Mouse (Mus musculus): Measurements from ENCODE around the gene Plekhh3. TPM values are rescaled to one million over a fixed set of nuclear protein-coding genes. Genes with fewer than 3 reads are reported as not detected.

Plekhh3 gene
- total RNA-seq, 2 experiments from 2014 or later, result 20.7 to 35.3 TPM

DNA sequence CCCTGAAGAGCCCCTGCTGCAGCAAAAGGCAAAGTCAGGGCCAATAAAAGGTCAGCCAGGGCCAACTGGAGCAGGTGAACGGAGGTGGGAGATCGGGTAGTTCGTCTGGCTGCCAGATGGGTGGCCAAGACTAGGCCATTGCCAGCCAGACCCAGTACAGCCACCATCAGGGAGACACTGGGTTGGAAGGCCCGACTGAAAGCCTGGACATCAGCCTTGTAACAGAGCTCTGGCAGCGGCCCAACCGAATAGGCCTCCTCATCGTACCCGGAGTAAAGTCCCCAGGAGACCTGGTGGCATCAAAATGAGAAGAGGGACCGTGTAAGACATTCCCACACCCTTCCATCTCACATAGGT is 3.2 kb upstream of the Plekhh3 start:
- H3K4me3 ChIP-seq, result peak overlapping the region; percentile 71
- DNase-seq, result peak; percentile 64
- TF ChIP-seq CTCF (IDR thresholded peaks at IDR 0.05), result no peak
- peak overlapping the region; percentile 93 for H3K27ac ChIP-seq
- intact Hi-C loops (cut with DNase I), result loop anchor here (5.0 kb wide), 1 partner anchor 192 kb away; no protein-coding TSS in a partner anchor

- Histone ChIP-seq H3K27ac (peak overlapping the region; percentile 93), H3K4me3 (peak overlapping the region; percentile 71)
- DNase-seq, result peak; percentile 88
- peak; percentile 98 for TF ChIP-seq CTCF (IDR thresholded peaks at IDR 0.05)
- intact Hi-C loops (cut with DNase I), result loop anchor here (1.0 to 5.0 kb wide), 3 partner anchors 55 to 192 kb away; partner anchors contain the start of genes Psmc3ip, Retreg3 and Tubg1
Measured at GRCm38 (mm10) chr11:101173631-101174388, 2.7 kb upstream of the Plekhh3 start.

DNA sequence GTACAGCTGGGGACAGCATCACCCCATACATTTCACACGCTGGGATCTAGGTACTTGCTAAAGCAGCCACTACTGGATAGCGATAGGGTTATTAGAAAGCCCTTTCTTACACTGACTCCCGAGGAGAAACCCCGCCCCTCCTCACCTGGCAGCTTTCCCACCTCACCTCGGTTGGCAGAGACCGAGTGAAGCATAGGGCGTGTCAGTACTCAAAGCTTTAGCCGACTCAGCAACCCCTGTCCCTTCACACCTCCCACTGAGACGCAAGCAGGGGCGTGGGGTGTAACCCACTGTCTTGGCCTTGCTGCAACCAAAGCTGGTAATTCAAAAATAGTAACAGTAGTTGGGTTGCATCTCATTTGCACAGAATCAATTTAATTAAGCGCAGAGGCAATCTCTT is 2.0 kb upstream of the Plekhh3 start:
- H3K27ac ChIP-seq, result peak overlapping the region; percentile 93
- TF ChIP-seq CTCF (IDR thresholded peaks at IDR 0.05), result no peak
- peak; percentile 66 for DNase-seq
- H3K4me3 ChIP-seq, result peak overlapping the region; percentile 71
- intact Hi-C loops (cut with DNase I), result loop anchor here (1.0 to 5.0 kb wide), 3 partner anchors 54 to 191 kb away; partner anchors contain the start of genes Psmc3ip, Retreg3 and Tubg1

GRCm38 (mm10) chr11:101172434-101172815 is 1.3 kb upstream of the Plekhh3 start:
- Histone ChIP-seq H3K27ac (peak overlapping the region; percentile 93), H3K4me3 (peak overlapping the region; percentile 89)
- DNase-seq, result no peak
- intact Hi-C loops (cut with DNase I), result loop anchor here (2.0 to 5.0 kb wide), 2 partner anchors 54 to 190 kb away; partner anchors contain the start of genes Retreg3 and Tubg1
- TF ChIP-seq CTCF (IDR thresholded peaks at IDR 0.05), result no peak

GRCm38 (mm10) chr11:101171721-101172433 is 726 bp upstream of the Plekhh3 start:
- intact Hi-C loops (cut with DNase I), result loop anchor here (2.0 to 5.0 kb wide), 2 partner anchors 53 to 190 kb away; partner anchors contain the start of genes Retreg3 and Tubg1
- H3K4me3 ChIP-seq, result peak overlapping the region; percentile 89
- TF ChIP-seq CTCF (IDR thresholded peaks at IDR 0.05), result no peak
- peak overlapping the region; percentile 93 for H3K27ac ChIP-seq
- DNase-seq, result peak; percentile 79

- DNase-seq, result peak; percentile 93
- peak within 1 kb of the TSS; percentile 99 for H3K27ac ChIP-seq
- intact Hi-C loops (cut with DNase I), result loop anchor here (5.0 kb wide), 1 partner anchor 188 kb away; no protein-coding TSS in a partner anchor
- TF ChIP-seq CTCF (IDR thresholded peaks at IDR 0.05), result no peak
- peak within 1 kb of the TSS; percentile 89 for H3K4me3 ChIP-seq
Measured at GRCm38 (mm10) chr11:101170354-101170810, 769 bp downstream of the Plekhh3 start, which contains the start of gene Cntnap1. Gene Cntnap1 (plus strand): TSS chr11:101170523.

DNA sequence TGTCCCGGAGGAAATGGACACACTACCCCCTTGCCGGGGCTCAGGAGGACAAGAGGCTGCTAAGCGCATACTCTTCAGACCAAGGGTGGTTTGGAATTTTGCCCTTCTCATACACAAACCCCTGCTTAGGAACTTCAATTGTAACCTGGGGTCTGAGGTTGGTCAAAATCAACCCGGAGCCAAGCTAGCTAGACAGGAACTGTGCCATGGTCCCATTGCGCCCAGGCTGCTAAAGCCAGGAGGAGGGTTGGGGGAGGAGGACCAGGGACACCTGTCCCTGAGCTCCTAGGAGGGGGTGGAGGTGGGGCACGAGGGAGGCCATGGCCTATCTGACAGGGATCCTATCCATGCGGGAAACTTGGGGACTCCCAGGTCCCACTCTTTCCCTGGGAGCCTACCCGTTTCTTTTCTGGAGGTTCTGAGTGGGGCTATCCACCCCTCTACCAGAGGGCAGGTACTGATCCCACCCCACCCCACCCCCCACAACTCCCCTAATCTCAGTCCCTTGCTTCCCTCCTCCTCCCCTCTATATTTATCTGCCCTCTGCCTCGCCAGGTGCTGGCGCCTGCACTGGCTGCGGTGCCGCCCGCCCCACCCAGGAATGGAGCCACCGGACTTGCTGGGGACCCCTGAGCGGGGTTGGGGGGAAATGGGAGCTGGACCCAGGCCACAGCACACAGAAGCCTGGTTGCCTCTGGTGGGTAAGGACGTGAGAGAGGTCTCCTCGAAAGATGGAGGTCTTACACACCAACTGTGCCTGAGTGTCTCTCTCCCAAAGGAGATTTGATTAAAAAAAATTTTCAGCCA is 1.6 kb downstream of the Plekhh3 start:
- peak; percentile 82 for DNase-seq
- intact Hi-C loops (cut with DNase I), result loop anchor here (2.0 to 5.0 kb wide), 2 partner anchors 39 to 187 kb away; no protein-coding TSS in a partner anchor
- Histone ChIP-seq H3K27ac (peak overlapping the region; percentile 99), H3K4me3 (peak overlapping the region; percentile 89)
- no peak for TF ChIP-seq CTCF (IDR thresholded peaks at IDR 0.05)

- intact Hi-C loops (cut with DNase I), result loop anchor here (2.0 kb wide), 1 partner anchor 38 kb away; no protein-coding TSS in a partner anchor
- peak; percentile 79 for DNase-seq
Measured at GRCm38 (mm10) chr11:101168301-101168980, 2.7 kb downstream of the Plekhh3 start.

GRCm38 (mm10) chr11:101167963-101168300 is 3.2 kb downstream of the Plekhh3 start:
- no peak for TF ChIP-seq CTCF (IDR thresholded peaks at IDR 0.05)
- Histone ChIP-seq H3K4me3 (peak overlapping the region; percentile 89), H3K27ac (peak overlapping the region; percentile 99)
- intact Hi-C loops (cut with DNase I), result loop anchor here (2.0 kb wide), 1 partner anchor 37 kb away; no protein-coding TSS in a partner anchor
- no peak for DNase-seq

More at GRCm38 (mm10) chr11:101168301-101168980, 2.7 kb downstream of the Plekhh3 start:
- Histone ChIP-seq H3K27ac (peak overlapping the region; percentile 99), H3K4me3 (peak overlapping the region; percentile 89)
- no peak for TF ChIP-seq CTCF (IDR thresholded peaks at IDR 0.05)

GRCm38 (mm10) chr11:101167211-101167962 is 3.8 kb downstream of the Plekhh3 start:
- no peak for DNase-seq
- TF ChIP-seq CTCF (IDR thresholded peaks at IDR 0.05), result no peak
- H3K27ac ChIP-seq, result peak overlapping the region; percentile 99
- intact Hi-C loops (cut with DNase I), result no loop called here
- peak overlapping the region; percentile 89; the same call in 1 of the 2 replicates for H3K4me3 ChIP-seq

DNA sequence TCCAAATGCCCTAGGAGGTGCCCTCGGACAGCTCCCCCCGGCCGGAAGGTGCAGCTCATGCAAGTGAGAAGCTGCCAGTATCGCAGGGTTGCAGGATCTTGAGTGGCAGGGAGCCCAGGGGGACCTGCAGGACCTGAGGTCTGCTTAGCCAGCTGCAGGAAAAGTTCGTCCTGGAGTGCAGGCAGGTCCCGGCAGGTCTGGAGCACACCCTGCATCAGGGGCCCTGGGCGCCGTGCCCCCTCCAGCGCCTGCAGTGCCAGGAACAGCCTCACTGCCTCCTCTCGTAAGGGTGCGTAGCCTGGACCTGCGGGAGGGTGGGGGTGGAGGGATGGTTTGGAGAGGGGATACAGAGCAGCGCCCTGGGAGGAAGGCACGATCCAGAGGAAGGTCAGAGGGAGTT is 4.8 kb downstream of the Plekhh3 start:
- Histone ChIP-seq H3K4me3 (no peak overlapping the region), H3K27ac (peak overlapping the region; percentile 99)
- TF ChIP-seq CTCF (IDR thresholded peaks at IDR 0.05), result no peak
- intact Hi-C loops (cut with DNase I), result no loop called here
- no peak for DNase-seq

All from gastrocnemius, adult 2 months (tissue).